Mouse (Mus musculus) MN1 (cell line): ENCODE results near the gene Cubn.

Experiments
- DNase-seq: peaks from one replicate; pipeline ENCODE4 v3.0.0-alpha.2; 2016; ENCODE audit warnings: low spot score

The Cubn gene

DNA sequence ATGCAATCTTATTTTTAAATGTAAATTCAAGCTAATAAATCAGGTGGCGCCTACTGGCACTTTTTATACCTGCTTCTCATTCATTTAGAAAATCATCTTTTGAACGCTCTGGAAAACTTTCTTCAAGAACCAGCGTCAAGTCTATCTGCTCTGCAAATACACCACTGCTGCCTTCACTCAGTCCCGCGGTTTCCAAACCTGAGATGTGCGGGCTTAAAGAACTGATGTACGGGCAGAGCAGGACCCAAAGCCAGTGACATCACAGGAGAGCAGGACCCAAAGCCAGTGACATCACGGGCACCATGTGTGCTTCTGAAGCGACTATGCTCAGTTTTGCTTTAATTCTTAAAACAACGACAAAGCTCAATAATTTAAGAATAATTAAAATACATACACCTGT is 256.8 kb downstream of the Cubn start:
- DNase-seq, result no peak

GRCm38 (mm10) chr2:13233902-13234301 is 257.7 kb downstream of the Cubn start:
- no peak for DNase-seq

GRCm38 (mm10) chr2:13233254-13233835 is 258.3 kb downstream of the Cubn start:
- no peak for DNase-seq

DNA sequence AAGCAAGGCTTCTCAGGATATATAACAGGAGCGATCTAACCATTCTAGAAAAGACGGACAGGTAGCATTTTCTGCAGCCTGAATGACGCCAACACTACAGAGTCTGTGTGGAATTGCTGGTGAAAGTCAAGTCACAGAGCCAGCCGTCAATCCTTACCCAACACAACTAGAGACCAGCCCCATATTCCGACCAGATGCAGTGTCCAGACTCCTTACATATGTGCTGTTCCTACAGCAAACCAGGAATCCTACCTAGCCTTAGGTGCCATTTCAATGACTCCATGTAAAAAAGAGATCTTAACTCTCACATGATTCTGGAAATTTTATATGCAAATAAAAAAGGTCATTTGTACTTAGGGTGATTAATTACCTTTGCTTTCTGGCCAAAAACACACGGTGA is 259.3 kb downstream of the Cubn start:
- no peak for DNase-seq

DNA sequence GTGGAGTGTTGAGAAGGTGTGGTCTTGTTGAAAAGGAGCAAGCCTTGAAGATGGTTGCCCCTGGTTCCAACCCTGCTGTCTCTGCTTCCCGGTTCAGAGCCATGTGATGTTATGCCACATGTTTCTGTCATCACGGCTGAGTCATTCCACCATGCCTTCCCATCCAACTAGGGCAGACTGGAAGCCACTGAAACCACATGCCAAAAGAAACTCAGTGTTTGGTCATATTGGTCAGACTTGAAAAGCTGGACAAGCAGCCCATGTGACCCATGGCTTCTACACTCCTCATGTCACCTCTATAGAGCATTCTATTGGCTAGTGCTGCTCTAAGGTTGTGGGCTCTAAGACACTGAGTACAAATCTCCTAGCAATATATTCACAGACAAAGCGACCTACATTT is 261.9 kb downstream of the Cubn start:
- DNase-seq, result no peak
